Mouse (Mus musculus) retina, postnatal 7 days (tissue): ENCODE measurements around the gene B3glct.

ENCODE experiments used
- DNase-seq: peaks from one replicate; pipeline ENCODE4 v3.0.0-alpha.2; 2012; ENCODE audit warnings: low read depth, low spot score

B3glct gene

GRCm38 (mm10) chr5:149663417-149663816, 14.6 kb upstream of the B3glct start:
- DNase-seq = no peak

- no peak for DNase-seq
Observed at GRCm38 (mm10) chr5:149677196-149677595, 834 bp upstream of the B3glct start.

GRCm38 (mm10) chr5:149678990-149679348, 939 bp downstream of the B3glct start:
- no peak for DNase-seq

GRCm38 (mm10) chr5:149679362-149679761, 1.3 kb downstream of the B3glct start:
- no peak for DNase-seq

GRCm38 (mm10) chr5:149679886-149680285, 1.9 kb downstream of the B3glct start:
- no peak for DNase-seq

GRCm38 (mm10) chr5:149680946-149681345, 2.9 kb downstream of the B3glct start:
- no peak for DNase-seq

- no peak for DNase-seq
Observed at GRCm38 (mm10) chr5:149689860-149690259, 11.8 kb downstream of the B3glct start.

DNA sequence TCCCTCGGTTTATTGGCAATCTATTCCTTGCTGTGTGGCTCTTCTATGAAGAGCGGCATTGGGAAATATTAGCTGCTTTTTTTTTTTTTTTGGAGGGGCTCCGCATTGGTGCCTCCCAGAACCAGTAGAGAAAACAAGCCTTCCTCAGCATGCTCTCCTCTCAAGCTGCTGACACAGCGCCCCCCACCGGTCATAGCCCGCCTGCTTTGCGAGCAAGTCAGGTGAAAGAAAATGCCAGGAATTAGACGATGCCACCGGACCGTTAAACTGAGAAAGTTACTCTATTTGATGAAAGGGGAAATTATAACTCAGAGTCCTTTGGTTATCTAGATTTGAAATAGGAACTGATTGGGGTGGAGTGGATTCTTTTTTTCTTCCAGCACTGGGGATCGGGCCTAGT, 14.5 kb downstream of the B3glct start:
- no peak for DNase-seq

DNA sequence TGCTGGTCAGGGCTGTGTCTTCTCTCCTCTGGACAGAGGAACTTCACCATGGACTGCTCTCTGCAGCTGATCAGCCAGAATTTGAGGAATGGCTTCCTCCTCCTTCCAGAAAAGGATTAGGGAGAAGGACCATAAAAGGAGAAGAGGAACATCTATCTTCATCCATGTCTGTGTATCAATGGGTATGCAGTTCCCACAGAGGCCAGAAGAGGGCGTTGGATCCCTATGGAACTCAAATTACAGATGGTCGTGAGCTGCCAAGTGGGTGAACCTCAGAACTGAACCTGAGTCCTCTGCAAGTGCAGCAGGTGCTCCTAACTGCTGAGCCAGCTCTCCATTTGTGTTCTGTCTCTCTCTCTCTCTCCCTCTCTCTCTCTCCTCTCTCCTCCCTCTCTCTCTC, 15.2 kb downstream of the B3glct start:
- no peak for DNase-seq

DNA sequence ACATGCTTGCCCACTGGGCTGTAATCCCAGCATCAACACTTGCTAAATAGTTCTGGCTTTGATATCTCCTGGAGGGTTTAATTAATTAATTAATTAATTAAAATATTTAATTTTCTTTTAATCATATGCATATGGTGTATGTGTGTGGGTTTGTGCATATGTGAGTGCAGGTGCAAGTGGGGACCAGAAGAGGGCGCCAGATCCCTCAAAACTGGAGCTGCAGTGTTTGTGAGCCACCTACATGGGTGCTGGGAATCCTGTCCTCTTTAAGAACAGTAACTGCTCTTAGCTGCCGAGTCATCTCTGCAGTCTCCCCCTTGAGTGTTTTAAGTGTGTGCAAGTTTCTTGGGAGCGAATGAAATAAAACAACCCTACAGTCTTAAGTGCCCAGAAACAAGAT, 15.9 kb downstream of the B3glct start:
- no peak for DNase-seq

- no peak for DNase-seq
Observed at GRCm38 (mm10) chr5:149695077-149695750, 17.2 kb downstream of the B3glct start.

DNA sequence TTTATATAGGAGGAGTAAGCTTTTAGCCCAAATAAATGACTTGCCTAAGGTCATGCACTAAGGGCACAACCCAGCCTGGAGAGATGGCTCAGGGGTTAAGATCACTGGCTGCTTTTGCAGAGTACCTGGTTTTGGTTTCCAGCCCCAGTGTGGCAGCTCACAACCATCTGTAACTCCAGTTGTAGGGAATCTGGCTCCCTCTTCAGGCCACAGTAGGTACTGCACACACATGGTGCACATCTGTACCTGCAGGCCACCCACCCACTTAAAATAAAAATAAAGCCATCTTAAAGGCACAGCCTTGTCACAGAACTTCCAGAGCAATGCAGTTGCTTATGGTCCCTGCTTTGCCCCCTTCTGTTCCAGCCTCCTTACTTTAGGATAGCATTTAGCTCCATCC, 24.7 kb downstream of the B3glct start:
- DNase-seq = no peak

DNA sequence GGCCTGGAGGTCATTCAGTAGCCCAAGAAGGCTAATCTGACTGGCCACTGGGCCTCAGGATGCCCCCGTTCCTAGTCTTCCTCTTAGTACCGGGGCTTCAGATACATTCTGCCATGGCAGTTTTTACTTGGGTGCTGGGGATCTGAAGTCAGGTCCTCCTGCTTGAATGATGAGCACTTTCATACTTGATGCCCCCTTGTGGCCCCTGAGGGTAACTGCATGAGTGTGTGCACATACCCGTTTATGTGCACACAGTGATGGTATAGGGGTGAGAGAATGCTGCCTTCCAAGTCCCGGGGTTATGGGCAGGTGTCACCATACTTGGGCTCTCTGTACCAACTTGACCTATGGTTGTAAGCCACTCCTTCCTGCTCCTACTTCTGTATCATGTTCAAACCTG, 33.5 kb downstream of the B3glct start:
- DNase-seq = no peak

DNA sequence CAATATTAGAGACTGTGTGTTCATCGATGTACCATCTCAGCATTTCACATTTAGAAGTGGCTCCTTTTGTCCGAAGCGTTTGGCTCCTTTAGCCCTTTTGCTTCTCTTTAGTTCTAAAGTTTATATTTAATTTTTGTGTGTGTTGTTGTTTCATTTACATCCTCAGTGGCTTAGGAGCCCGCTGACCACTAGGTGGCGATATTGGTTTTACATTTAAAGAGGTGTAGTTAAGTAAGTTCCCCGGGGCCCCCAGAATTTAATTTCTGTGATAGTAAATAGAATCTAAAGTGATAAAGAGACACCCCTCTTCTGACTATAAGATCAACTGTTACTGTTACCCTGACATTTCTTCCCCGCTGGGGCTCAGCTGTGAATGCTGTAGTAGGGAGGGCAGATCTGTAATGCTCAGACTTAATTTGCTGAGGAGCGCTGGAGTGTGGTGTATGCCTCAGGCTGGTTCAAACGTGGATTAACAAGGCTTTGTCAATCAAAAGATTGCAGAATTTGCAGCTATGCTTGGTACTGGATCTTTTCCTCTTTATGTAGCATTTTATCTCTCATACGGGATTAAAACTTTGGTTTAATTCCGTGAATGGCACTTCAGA, 35.2 kb downstream of the B3glct start:
- peak; percentile 46 for DNase-seq

- no peak for DNase-seq
Observed at GRCm38 (mm10) chr5:149713834-149714233, 35.8 kb downstream of the B3glct start.

DNA sequence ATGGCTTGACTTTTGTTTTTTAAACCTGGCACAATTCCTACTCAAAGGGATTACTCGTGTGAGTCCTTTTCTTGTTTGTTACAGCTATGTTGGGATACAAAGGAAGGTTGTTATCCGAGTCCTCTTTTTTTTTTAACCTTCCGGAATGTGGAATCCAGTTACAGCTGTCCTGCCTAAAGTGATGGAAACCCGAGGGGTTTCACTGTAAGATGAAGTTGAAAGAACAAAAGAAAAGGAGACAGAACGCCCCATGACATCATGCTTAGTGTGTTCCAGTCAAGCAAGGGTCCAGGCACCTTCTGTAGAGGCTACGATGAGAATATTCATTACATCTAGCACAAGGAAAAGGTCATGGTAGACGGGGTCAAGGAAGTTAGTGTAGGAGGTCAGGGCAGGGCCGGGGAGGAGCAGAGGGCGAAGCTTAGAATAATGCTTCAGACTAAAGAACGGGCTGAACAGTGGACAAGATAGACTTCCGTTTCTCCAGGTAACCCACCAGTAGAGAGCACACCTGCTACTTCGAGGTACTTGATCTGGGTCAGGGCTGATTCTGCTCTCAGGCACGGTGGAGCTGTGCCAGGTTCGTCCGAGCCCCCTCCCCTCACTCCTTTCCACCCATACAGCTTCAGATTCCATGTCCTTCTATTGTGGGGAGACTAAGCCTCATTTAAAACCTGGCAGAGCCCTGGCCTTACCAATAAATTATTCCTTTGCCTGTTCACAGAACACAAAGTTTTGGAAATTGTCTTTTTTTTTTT, 37.7 kb downstream of the B3glct start:
- no peak for DNase-seq

DNA sequence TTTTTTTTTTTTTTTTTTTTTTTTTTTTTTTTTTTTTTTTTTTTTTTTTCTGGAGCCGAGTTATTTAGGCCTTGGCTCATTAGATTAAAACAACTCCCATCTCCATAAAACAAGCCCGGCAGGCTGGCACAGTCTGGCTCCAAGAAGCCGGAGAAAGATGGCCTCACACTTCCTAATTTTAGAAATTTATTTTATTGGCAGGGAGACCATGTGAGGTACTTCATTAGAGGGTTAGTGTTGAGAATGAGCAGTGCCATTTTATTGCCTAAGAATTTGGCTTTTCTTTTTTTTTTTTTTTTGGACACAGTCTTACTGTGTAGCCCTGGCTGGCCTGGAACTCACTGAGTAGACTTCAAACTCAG, 38.3 kb downstream of the B3glct start:
- DNase-seq = no peak

DNA sequence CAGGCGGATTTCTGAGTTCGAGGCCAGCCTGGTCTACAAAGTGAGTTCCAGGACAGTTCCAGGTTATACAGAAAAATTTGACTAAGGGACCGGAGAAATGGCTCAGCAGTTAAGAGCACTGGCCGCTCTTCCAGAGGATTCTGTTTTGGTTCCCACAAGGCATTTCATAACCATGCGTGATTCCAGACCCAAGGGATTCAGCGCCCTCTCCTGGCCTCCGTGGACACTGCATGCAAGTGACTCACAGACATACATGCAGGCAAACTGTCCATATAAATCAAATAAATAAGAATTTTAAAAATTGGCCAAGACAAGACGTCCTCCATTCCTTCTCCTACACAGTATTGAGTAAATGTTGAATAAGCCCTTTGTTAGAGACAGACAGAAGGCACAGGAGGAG, 53.7 kb downstream of the B3glct start:
- no peak for DNase-seq

GRCm38 (mm10) chr5:149737210-149737609, 59.2 kb downstream of the B3glct start:
- no peak for DNase-seq

GRCm38 (mm10) chr5:149740145-149740544, 62.1 kb downstream of the B3glct start:
- DNase-seq = no peak

DNA sequence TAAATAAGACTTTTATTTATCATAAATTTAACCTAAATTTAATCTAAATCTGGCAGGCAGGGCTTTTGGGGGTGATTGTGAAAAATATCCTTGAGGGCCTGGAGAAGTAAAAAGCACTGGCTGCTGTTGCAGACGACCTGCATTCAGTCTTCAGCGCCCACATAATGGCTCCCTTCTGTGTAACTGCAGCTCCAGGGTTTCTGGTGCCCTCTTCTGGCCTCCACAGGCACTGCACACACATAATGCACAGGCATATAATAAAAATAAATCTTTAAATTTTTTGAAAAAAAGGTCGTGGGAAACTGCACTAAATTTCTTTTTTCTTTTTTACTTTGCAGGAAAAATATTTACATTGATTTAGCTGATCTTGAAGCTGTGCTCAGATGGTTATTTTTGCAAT, 62.7 kb downstream of the B3glct start:
- DNase-seq = no peak

DNA sequence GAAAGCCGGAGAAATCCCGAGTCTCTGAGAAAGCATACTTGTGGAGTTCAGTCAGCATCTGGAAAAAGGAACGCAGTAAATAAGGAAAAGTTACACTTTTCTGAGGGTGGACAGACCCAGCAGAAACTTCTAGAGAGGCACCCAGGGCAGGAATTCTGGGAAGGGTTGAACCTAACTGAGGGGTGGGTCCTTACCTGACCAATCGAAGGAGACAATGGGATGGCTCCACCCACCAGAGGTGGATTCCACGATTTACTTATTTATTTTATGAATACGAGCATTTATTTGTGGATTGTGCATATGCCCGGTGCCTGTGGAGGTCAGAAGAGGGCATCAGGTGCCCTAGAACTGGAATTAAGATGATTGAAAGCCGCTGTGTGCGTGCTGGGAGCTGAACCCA, 64.3 kb downstream of the B3glct start:
- no peak for DNase-seq

DNA sequence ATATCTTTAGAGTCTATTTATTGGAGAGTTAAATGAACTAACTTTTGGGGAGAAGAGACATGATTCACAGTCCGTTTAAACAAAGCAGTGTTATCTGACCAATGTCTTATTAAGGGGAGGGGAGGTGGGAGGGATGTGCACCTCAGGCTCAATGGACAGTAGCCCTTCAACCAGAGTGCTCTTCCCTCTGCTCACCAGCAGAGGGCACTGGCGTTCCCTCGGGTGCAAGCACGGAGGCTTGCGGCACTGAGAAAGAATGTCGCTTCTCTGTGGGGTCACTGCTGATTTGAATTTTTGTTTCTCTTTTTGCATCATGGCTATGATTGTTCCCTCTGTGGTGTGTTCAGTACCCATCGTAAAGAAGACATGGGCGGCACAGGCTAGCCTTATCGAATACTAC, 67.0 kb downstream of the B3glct start:
- no peak for DNase-seq
